ENCODE assay signal across 7 mouse cellular contexts in the genomic region with DNA sequence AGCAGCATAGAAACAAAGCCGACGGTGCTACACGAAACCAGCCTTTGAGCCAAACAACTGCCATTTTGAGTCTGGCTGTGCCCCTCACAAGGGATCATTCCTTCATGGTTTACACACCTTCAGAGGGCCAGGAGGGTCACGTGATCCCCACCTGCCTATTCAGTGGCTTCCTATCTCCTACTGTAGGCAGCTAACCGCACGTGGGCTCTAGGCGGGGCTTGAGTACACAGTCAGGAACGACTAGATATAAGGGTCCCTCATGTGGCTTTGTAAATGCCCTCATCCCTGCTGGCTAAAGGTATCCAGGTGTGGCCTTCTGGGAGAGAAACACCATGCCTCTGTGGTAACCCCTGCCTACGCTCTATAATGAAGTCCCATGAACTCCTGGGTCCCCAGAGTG. TPM values are rescaled to one million over a fixed set of nuclear protein-coding genes. Genes with fewer than 3 reads are reported as not detected.
"Had no signal": no experiment of that assay in that cellular context is flagged by ENCODE, and none has a peak within 500 bp of the region (broad histone marks: within the 10 kb centered on the region; RNA-seq: fewer than 3 reads in every experiment).

No protein-coding gene starts in this region.

RNA-seq across cellular contexts. Expression of gene Gm49673, which starts 18.0 kb away (rescaled TPM):
- polyA plus RNA-seq: embryonic facial prominence, embryonic 10.5 days; embryonic facial prominence, embryonic 14.5 days; erythroblast, embryonic 14.5 days; forebrain, embryonic 11.5 days; forebrain, embryonic 13.5 days; forebrain, embryonic 16.5 days; heart, adult 2 months had no signal
